Mouse (Mus musculus) MEL (cell line): ENCODE measurements at regions not wholly inside any gene's neighbourhood (a gene's known extent, or its start where the extent isn't known, plus 50 kb on each side); places are given as distances from the start of the nearest gene placed in this dataset.

Experiments used
- CTCF ChIP-seq, 3 experiments: IDR thresholded peaks in 2 of 3; conservative IDR thresholded peaks in 1 of 3; 2 replicates each; pipeline ENCODE4 v1.5.1; 2011 to 2012; ENCODE audit warnings: low read length in 3 of 3, low read depth in 2 of 3, mild to moderate bottlenecking in 2 of 3, improper control_type of control experiment in 1 of 3, inconsistent platforms in 1 of 3, mixed read lengths in 1 of 3, moderate library complexity in 1 of 3; ENCODE audit not compliant: control insufficient read depth in 1 of 3, insufficient read depth in 1 of 3, poor library complexity in 1 of 3, severe bottlenecking in 1 of 3
- EP300 ChIP-seq, 2 experiments: IDR thresholded peaks; 2 replicates each; pipeline ENCODE4 v1.6.1; 2011; ENCODE audit warnings: improper control_type of control experiment in 2 of 2, low read length in 2 of 2, low read depth in 1 of 2, mild to moderate bottlenecking in 1 of 2
- MAFK ChIP-seq: IDR thresholded peaks from 2 replicates; pipeline ENCODE4 v1.6.1; 2011; ENCODE audit warnings: low read depth, mild to moderate bottlenecking, low read length, improper control_type of control experiment, borderline replicate concordance
- MAX ChIP-seq: IDR thresholded peaks from 2 replicates; pipeline ENCODE4 v1.6.1; 2011; ENCODE audit warnings: low read length, improper control_type of control experiment
- RAD21 ChIP-seq: IDR thresholded peaks from 2 replicates; pipeline ENCODE4 v1.6.1; 2011; ENCODE audit warnings: mild to moderate bottlenecking, low read depth, low read length, improper control_type of control experiment
- USF2 ChIP-seq, 2 experiments: IDR thresholded peaks; 2 replicates each; pipeline ENCODE4 v1.6.1; 2011 to 2012; ENCODE audit warnings: improper control_type of control experiment in 2 of 2, low read length in 2 of 2, borderline replicate concordance in 1 of 2, inconsistent platforms in 1 of 2, low read depth in 1 of 2, mild to moderate bottlenecking in 1 of 2; ENCODE audit not compliant: insufficient read depth in 1 of 2
- ZC3H11A ChIP-seq: IDR thresholded peaks from 2 replicates; pipeline ENCODE4 v1.6.1; 2012; ENCODE audit warnings: low read depth, mild to moderate bottlenecking, inconsistent platforms, low read length, improper control_type of control experiment
- ZNF384 ChIP-seq: IDR thresholded peaks from 2 replicates; pipeline ENCODE4 v1.6.1; 2012; ENCODE audit warnings: low read depth, mild to moderate bottlenecking, inconsistent platforms, low read length, improper control_type of control experiment

- TF ChIP-seq CTCF (IDR thresholded peaks at IDR 0.05 in 2 of 3, conservative IDR thresholded peaks at IDR 0.05 in 1 of 3; ENCODE audit: control insufficient read depth in 1 of 3, insufficient read depth in 1 of 3, low read depth in 2 of 3, low read length in 3 of 3, poor library complexity in 1 of 3, severe bottlenecking in 1 of 3) (no peak), EP300 (IDR thresholded peaks at IDR 0.05; ENCODE audit: low read depth in 1 of 2, low read length in 2 of 2) (no peak), USF2 (IDR thresholded peaks at IDR 0.05; ENCODE audit: borderline replicate concordance in 1 of 2, insufficient read depth in 1 of 2, low read depth in 1 of 2, low read length in 2 of 2) (no peak), RAD21 (no peak), MAX (no peak), ZNF384 (no peak), MAFK (no peak), ZC3H11A (no peak)
These were observed 127.3 kb upstream of the Spin1 start for GRCm38 (mm10) chr13:50973379-50973778.
